Mouse (Mus musculus): Measurements from ENCODE around the gene Timm17a. TPM values are rescaled to one million over a fixed set of nuclear protein-coding genes. Genes with fewer than 3 reads are reported as not detected.
A peak's percentile ranks its signal among the peaks of the same experiment; 100 is the strongest.

Timm17a gene
- polyA plus RNA-seq, 1 experiment, result not detected

DNA sequence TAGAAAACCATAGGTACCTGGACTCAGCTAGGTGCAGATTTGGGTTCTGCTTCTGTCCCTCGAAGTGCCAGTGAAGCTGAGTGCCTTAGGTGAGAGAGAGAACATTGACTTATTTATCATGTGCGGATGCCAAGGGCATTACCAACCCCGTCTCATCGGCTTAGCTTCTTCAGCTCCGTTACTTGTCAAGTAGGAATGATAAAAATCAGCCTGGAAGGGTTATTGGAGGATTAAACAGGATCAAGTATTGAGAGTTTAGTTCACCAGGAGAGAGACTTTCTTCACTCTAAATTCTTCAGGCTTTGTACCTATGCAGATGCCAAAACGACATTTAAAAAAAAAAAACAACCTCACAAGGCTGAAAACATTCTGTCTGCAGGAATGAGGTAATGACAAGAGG, 17.0 kb upstream of the Timm17a start:
- no peaks in the 10 kb centered on the region for H3K4me1 ChIP-seq (ENCODE audit: control insufficient read depth, insufficient read depth, low read length)
- WGBS, result 76% methylated on average over 6 of the region's 6 CpGs
- no peak overlapping the region for H3K4me3 ChIP-seq (ENCODE audit: insufficient read depth, low read depth, low read length)
- no peak overlapping the region for H3K27ac ChIP-seq (ENCODE audit: insufficient read depth, low read depth, low read length)
- TF ChIP-seq CTCF (IDR thresholded peaks at IDR 0.05; ENCODE audit: insufficient read depth, low read depth, low read length) (no peak), POLR2A (IDR thresholded peaks at IDR 0.05; ENCODE audit: insufficient read depth, low read depth, low read length) (no peak)

DNA sequence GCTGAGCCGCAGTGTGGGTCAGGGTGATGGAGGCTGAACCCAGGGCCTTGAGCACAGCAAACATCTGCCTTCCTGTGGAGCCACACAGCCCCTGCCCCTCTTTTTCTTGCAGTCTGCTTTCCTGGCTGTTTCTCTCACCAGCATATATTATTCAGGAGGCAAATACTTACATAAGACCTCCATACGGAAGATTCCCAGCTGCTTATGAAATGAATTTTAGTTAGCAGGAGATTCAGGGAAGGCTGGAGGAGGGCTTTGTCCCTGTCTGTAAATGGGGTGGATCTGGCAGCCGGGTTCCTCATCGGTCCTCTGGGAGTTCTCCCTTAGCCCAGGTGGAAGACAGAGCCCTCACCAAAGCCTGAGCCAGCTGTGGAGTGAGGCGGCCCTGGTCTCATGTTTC, 14.8 kb upstream of the Timm17a start:
- no peaks in the 10 kb centered on the region for H3K4me1 ChIP-seq (ENCODE audit: control insufficient read depth, insufficient read depth, low read length)
- 81% methylated on average over 5 of the region's 5 CpGs for WGBS
- TF ChIP-seq CTCF (IDR thresholded peaks at IDR 0.05; ENCODE audit: insufficient read depth, low read depth, low read length), result no peak
- TF ChIP-seq POLR2A (IDR thresholded peaks at IDR 0.05; ENCODE audit: insufficient read depth, low read depth, low read length), result no peak
- H3K4me3 ChIP-seq (ENCODE audit: insufficient read depth, low read depth, low read length), result no peak overlapping the region
- H3K27ac ChIP-seq (ENCODE audit: insufficient read depth, low read depth, low read length), result no peak overlapping the region

DNA sequence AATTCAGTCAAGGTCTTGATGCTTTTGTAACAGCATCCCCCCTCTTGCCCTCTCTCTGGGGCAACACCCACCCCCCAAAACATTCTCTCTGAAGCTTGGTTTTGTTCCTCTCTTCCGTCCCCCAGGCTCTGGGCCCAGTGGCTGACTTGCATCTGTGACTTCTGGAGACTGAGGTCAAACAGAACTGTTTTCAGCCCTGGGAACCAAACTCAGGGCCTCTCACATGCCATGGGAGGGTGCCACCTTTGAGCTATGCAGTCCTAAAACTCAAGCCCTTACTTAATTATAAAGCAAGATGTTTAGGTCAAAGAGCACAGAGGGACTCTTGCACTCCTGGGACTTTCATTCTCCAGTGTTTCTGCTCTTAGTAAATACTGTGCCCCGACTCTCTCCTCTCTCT, 12.4 kb upstream of the Timm17a start:
- H3K4me3 ChIP-seq (ENCODE audit: insufficient read depth, low read depth, low read length), result no peak overlapping the region
- no peak overlapping the region for H3K27ac ChIP-seq (ENCODE audit: insufficient read depth, low read depth, low read length)
- no peak for TF ChIP-seq POLR2A (IDR thresholded peaks at IDR 0.05; ENCODE audit: insufficient read depth, low read depth, low read length)
- no peak for TF ChIP-seq CTCF (IDR thresholded peaks at IDR 0.05; ENCODE audit: insufficient read depth, low read depth, low read length)
- WGBS, result 81% methylated on average over 2 of the region's 2 CpGs
- H3K4me1 ChIP-seq (ENCODE audit: control insufficient read depth, insufficient read depth, low read length), result no peaks in the 10 kb centered on the region

DNA sequence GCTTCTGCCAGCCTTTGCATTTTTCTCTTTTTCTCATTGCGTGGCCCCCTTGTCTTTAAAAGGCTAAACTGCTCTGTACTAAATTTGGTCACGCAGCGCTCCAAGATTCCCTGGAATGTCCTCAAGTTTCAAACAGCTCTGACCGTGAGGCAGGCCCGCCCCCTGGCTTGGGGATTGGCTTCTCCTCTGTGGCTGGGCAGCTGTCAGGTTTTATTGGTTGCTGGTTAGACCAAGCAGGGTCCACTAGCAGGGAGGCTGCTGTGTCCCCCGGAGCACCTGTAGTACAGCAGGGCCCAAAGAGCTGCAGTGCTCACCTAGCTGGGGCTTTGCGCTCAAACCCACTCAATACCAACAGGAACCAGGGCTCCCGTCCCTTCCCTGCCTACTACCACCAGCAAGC, 11.0 kb upstream of the Timm17a start, which contains the start of gene Lmod1:
Gene Lmod1 (plus strand): TSS at position 237 of the 400 bp plus-strand sequence.
- TF ChIP-seq POLR2A (IDR thresholded peaks at IDR 0.05; ENCODE audit: insufficient read depth, low read depth, low read length) (no peak), CTCF (IDR thresholded peaks at IDR 0.05; ENCODE audit: insufficient read depth, low read depth, low read length) (no peak)
- no peak within 1 kb of the TSS for H3K27ac ChIP-seq (ENCODE audit: insufficient read depth, low read depth, low read length)
- H3K4me1 ChIP-seq (ENCODE audit: control insufficient read depth, insufficient read depth, low read length), result no peaks in the 10 kb centered on the region
- WGBS, result 30% methylated on average over 8 of the region's 8 CpGs
- H3K4me3 ChIP-seq (ENCODE audit: insufficient read depth, low read depth, low read length), result no peak within 1 kb of the TSS

DNA sequence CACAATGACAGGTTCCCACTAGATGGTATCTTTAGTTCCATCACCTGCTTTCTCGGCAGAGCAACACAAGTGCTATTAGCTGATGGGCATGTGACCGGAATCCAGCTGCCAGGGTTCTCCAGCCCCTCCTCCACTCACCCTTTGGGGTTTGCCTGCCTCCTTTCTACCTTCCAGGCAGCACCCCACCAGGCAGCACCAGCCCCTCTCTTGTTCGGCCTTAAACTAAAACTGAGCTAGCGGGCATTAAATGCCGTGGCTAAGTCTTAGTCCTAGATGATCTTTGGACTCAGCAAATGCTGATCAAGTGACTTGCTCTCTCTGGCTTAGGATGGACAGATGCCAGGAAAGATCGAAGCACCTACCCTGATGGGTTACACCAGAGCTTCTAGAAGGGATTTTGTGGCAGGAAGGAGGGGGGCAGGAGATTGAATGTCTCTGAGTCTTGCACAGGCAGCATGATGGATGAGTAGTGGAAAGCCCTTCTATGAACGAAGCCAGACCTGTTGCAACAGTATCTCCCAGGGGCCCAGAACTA, 9.9 kb upstream of the Timm17a start:
- WGBS, result 85% methylated on average over 7 of the region's 7 CpGs
- H3K27ac ChIP-seq (ENCODE audit: insufficient read depth, low read depth, low read length), result no peak overlapping the region
- H3K4me3 ChIP-seq (ENCODE audit: insufficient read depth, low read depth, low read length), result no peak overlapping the region
- TF ChIP-seq POLR2A (IDR thresholded peaks at IDR 0.05; ENCODE audit: insufficient read depth, low read depth, low read length), result no peak
- no peak for TF ChIP-seq CTCF (IDR thresholded peaks at IDR 0.05; ENCODE audit: insufficient read depth, low read depth, low read length)
- no peaks in the 10 kb centered on the region for H3K4me1 ChIP-seq (ENCODE audit: control insufficient read depth, insufficient read depth, low read length)

DNA sequence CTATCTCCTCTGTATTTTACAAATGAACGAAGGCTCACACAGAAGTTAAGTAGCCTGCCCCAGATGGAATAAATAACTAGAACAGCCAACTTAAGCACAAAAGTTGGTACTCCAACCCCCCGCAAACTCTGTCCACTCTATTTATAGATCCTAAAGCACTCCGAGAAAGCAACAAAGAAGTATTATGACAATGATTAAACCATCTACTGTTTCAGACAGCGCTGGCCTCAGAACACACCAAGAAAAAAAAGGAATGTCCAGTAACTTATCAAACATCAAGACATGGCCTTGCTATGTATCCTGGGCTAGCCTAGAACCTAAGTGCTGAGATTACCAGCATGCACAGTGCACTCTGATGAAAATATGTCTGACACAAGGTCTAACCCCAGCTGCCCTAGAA, 1.4 kb downstream of the Timm17a start:
- Histone ChIP-seq H3K27ac (ENCODE audit: insufficient read depth, low read depth, low read length) (no peak overlapping the region), H3K4me1 (ENCODE audit: control insufficient read depth, insufficient read depth, low read length) (peaks cover 5% of the 10 kb centered on the region), H3K4me3 (ENCODE audit: insufficient read depth, low read depth, low read length) (no peak overlapping the region)
- no peak for TF ChIP-seq POLR2A (IDR thresholded peaks at IDR 0.05; ENCODE audit: insufficient read depth, low read depth, low read length)
- no peak for TF ChIP-seq CTCF (IDR thresholded peaks at IDR 0.05; ENCODE audit: insufficient read depth, low read depth, low read length)
- WGBS, result 62% methylated on average over 4 of the region's 4 CpGs

DNA sequence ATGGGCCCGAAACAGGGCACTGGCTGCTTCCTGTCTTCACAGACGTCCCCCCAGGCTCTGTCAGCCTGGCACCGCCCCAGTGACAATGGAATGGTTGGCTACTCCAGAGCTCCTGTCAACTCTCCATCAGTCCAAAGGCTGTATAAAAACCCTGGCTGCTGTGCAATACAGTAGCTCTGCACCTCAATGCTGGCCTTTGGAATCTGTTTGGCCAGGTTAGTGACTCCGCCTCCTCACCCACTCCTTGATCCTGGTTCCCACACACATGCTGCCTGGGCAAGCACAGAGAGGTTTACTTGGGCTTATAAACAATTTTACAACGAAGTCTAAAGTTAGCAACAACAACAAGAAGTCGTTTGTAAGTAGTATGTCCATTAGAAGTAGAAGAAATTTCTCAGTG, 2.2 kb downstream of the Timm17a start:
- Histone ChIP-seq H3K4me3 (ENCODE audit: insufficient read depth, low read depth, low read length) (no peak overlapping the region), H3K4me1 (ENCODE audit: control insufficient read depth, insufficient read depth, low read length) (peaks cover 5% of the 10 kb centered on the region), H3K27ac (ENCODE audit: insufficient read depth, low read depth, low read length) (no peak overlapping the region)
- TF ChIP-seq CTCF (IDR thresholded peaks at IDR 0.05; ENCODE audit: insufficient read depth, low read depth, low read length), result no peak
- no peak for TF ChIP-seq POLR2A (IDR thresholded peaks at IDR 0.05; ENCODE audit: insufficient read depth, low read depth, low read length)
- 56% methylated on average over 6 of the region's 6 CpGs for WGBS

DNA sequence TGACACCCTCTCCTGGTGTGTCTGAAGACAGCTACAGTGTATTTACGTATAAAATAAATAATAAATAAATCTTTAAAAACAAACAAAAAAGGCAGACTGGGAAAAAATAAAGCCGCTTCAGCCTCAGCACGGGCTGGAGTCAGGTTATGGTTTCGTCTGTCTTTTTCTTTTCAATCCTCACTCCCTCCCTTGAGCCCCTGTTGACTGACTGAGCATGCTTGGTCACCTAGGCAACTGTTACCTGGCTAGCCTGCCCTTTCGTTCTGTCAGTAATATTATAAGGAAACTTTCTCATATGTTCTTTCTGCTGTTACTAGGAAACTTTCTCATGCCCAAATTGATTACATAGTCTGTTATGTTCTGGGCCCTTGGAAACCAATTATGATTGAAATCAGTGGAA, 22.7 kb downstream of the Timm17a start:
- WGBS, result 78% methylated on average over 5 of the region's 5 CpGs
- no peak overlapping the region for H3K4me3 ChIP-seq (ENCODE audit: insufficient read depth, low read depth, low read length)
- no peak overlapping the region for H3K27ac ChIP-seq (ENCODE audit: insufficient read depth, low read depth, low read length)
- TF ChIP-seq CTCF (IDR thresholded peaks at IDR 0.05; ENCODE audit: insufficient read depth, low read depth, low read length) (no peak), POLR2A (IDR thresholded peaks at IDR 0.05; ENCODE audit: insufficient read depth, low read depth, low read length) (no peak)
- no peaks in the 10 kb centered on the region for H3K4me1 ChIP-seq (ENCODE audit: control insufficient read depth, insufficient read depth, low read length)

DNA sequence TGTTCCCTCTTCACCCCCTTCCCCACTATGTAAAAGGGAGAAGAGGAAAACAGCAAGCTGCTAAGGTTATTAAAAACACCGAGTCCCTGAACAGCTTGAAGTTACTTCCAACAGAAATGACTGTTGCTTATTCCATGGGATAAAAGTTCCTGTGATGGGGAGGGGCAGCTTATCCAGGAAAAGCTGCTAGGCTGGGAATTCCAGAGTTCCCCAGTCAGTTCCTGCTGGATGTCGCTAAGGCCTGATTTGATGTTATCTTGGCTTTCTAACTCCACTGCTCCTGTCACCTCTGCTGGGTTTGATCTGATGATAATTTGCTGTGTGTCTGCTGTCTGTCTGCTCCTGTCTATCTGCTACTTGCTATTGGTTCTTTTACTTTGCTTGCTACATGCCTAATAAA, 27.3 kb downstream of the Timm17a start:
- peaks cover 12% of the 10 kb centered on the region for H3K4me1 ChIP-seq (ENCODE audit: control insufficient read depth, insufficient read depth, low read length)
- H3K27ac ChIP-seq (ENCODE audit: insufficient read depth, low read depth, low read length), result no peak overlapping the region
- 76% methylated on average over 2 of the region's 2 CpGs for WGBS
- TF ChIP-seq POLR2A (IDR thresholded peaks at IDR 0.05; ENCODE audit: insufficient read depth, low read depth, low read length) (no peak), CTCF (IDR thresholded peaks at IDR 0.05; ENCODE audit: insufficient read depth, low read depth, low read length) (no peak)
- no peak overlapping the region for H3K4me3 ChIP-seq (ENCODE audit: insufficient read depth, low read depth, low read length)

DNA sequence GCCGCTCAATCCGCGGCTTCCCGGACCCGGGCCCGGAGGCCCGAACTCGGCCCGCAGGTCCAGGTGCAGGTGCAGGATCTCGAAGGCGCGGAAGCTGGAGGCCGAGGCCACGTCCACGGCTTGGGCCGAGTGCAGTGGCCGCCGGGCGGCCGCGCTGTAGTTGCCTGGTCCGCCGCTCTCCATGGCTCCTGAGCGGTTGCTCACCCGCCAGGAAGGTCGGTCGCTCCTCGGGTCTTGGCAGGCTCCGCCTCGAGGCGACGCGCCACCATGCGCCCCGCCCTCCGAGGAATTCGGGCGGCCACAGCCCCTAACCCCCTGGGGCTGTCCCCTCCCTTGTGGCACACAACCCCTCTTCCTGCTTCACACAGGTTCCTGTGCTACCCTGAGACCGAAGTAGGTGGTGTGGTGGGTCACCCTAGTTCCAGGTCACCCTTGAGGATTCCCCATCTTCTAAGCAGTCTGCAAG, 29.7 kb downstream of the Timm17a start, which contains the start of gene Rnpep:
Gene Rnpep (minus strand): TSS at position 259 of the 466 bp plus-strand sequence.
- under 1% methylated on average over 39 of the region's 39 CpGs for WGBS
- TF ChIP-seq POLR2A (IDR thresholded peaks at IDR 0.05; ENCODE audit: insufficient read depth, low read depth, low read length) (peak; percentile 84), CTCF (IDR thresholded peaks at IDR 0.05; ENCODE audit: insufficient read depth, low read depth, low read length) (peak; percentile 22; the same call in 1 of the 2 replicates)

More for the DNA sequence above, 29.7 kb downstream of the Timm17a start, which contains the start of gene Rnpep:
- peak within 1 kb of the TSS; percentile 66 for H3K4me3 ChIP-seq (ENCODE audit: insufficient read depth, low read depth, low read length)
- H3K4me1 ChIP-seq (ENCODE audit: control insufficient read depth, insufficient read depth, low read length), result peaks cover 16% of the 10 kb centered on the region
- peak within 1 kb of the TSS; percentile 66 for H3K27ac ChIP-seq (ENCODE audit: insufficient read depth, low read depth, low read length)

Data from olfactory bulb, adult 2 months (tissue).